Mouse (Mus musculus) layer of hippocampus, adult 11-12 months (tissue): ENCODE measurements at regions not wholly inside any gene's neighbourhood (a gene's known extent, or its start where the extent isn't known, plus 50 kb on each side); places are given as distances from the start of the nearest gene placed in this dataset.

Experiments used
- DNase-seq: peaks from one replicate; pipeline ENCODE4 v3.0.0; 2022; ENCODE audit warnings: low spot score

GRCm38 (mm10) chr3:120748513-120748912, 423.0 kb downstream of the Rwdd3 start:
- no peak for DNase-seq

GRCm38 (mm10) chr3:120747678-120748077, 423.8 kb downstream of the Rwdd3 start:
- peak; percentile 17 for DNase-seq

- DNase-seq = no peak
Observed at GRCm38 (mm10) chr3:120733332-120733731, 438.2 kb downstream of the Rwdd3 start.

- DNase-seq = no peak
Observed at GRCm38 (mm10) chr3:120732391-120732790, 439.1 kb downstream of the Rwdd3 start.

- DNase-seq = peak; percentile 15
Observed at GRCm38 (mm10) chr3:120731287-120731686, 440.2 kb downstream of the Rwdd3 start.

- DNase-seq = no peak
Observed at GRCm38 (mm10) chr3:120730225-120730624, 441.3 kb downstream of the Rwdd3 start.

GRCm38 (mm10) chr3:120729671-120730070, 441.8 kb downstream of the Rwdd3 start:
- peak; percentile 49 for DNase-seq

GRCm38 (mm10) chr3:120685227-120685626, 486.3 kb downstream of the Rwdd3 start:
- no peak for DNase-seq

GRCm38 (mm10) chr3:120675906-120676305, 495.6 kb downstream of the Rwdd3 start:
- DNase-seq = no peak

GRCm38 (mm10) chr3:120668654-120669053, 502.8 kb downstream of the Rwdd3 start:
- DNase-seq = no peak

GRCm38 (mm10) chr3:120662521-120662920, 509.0 kb downstream of the Rwdd3 start:
- peak; percentile 24 for DNase-seq

GRCm38 (mm10) chr3:120660776-120661175, 510.7 kb downstream of the Rwdd3 start:
- no peak for DNase-seq

GRCm38 (mm10) chr3:120649047-120649868, 522.2 kb downstream of the Rwdd3 start:
- no peak for DNase-seq

GRCm38 (mm10) chr3:120648391-120648790, 523.1 kb downstream of the Rwdd3 start:
- no peak for DNase-seq

GRCm38 (mm10) chr3:120636669-120637305, 534.7 kb downstream of the Rwdd3 start:
- DNase-seq = no peak

GRCm38 (mm10) chr3:120618358-120618757, 553.1 kb downstream of the Rwdd3 start:
- DNase-seq = no peak

- no peak for DNase-seq
Observed at GRCm38 (mm10) chr3:120594226-120594625, 577.3 kb downstream of the Rwdd3 start.

- no peak for DNase-seq
Observed at GRCm38 (mm10) chr3:120591183-120591582, 580.3 kb downstream of the Rwdd3 start.

GRCm38 (mm10) chr3:120570806-120571425, 600.6 kb downstream of the Rwdd3 start:
- peak; percentile 40 for DNase-seq

- no peak for DNase-seq
Observed at GRCm38 (mm10) chr3:120541556-120542476, 629.7 kb downstream of the Rwdd3 start.

GRCm38 (mm10) chr3:120533901-120534300, 637.6 kb downstream of the Rwdd3 start:
- DNase-seq = no peak
